Mouse (Mus musculus) E14TG2a.4 (cell line): ENCODE data around the gene Ephb3.

Experiments used
- H3K27me3 ChIP-seq: 2 replicates; pipeline ENCODE4 v1.6.1; 2014; ENCODE audit warnings: low read length, control low read depth; ENCODE audit not compliant: insufficient read depth
- H3K36me3 ChIP-seq: 2 replicates; pipeline ENCODE4 v1.6.1; 2014; ENCODE audit warnings: low read length, control low read depth; ENCODE audit not compliant: insufficient read depth
- H3K4me1 ChIP-seq: replicated peaks from 2 replicates; pipeline ENCODE4 v1.6.1; 2014; ENCODE audit warnings: low read depth, low read length, control low read depth
- H3K4me3 ChIP-seq: replicated peaks from 2 replicates; pipeline ENCODE4 v1.5.1; 2014; ENCODE audit warnings: mild to moderate bottlenecking, low read length
- H3K9me3 ChIP-seq: 2 replicates; pipeline ENCODE4 v1.6.1; 2014; ENCODE audit warnings: low read length, control low read depth
- CTCF ChIP-seq: conservative IDR thresholded peaks from 2 replicates; pipeline ENCODE4 v1.5.1; 2014; ENCODE audit warnings: low read length
- NANOG ChIP-seq: IDR thresholded peaks from 2 replicates; pipeline ENCODE4 v1.6.1; 2014; ENCODE audit warnings: borderline replicate concordance, low read length, mixed read lengths
- POU5F1 ChIP-seq: IDR thresholded peaks from 2 replicates; pipeline ENCODE4 v1.6.1; 2014; ENCODE audit warnings: low read length, borderline replicate concordance

The Ephb3 gene

GRCm38 (mm10) chr16:21224648-21225240, 20.2 kb downstream of the Ephb3 start:
- TF ChIP-seq NANOG: no peak
- TF ChIP-seq POU5F1: no peak
- TF ChIP-seq CTCF: no peak

DNA sequence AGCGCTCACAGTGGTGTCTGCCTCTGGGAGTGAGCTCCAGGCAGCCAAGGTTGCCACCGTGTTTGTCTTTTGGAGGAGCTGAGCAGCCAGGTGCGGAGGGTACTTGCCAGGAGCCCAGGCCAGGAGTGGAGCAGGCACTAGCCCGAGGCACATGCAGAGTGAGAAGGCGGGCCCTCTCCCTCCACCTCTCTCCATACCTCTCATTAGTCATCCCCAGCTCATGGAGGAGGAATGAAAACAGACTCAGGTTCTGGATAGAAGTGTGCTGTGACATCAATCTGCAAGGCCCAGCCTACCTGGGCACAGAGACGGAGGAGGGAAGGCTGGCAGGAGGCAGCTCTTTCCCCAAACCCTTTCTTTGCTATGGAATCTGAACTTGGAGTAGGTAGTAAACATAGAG, 22.1 kb downstream of the Ephb3 start:
- peaks cover 28% of the 10 kb centered on the region for H3K36me3 ChIP-seq
- no peaks in the 10 kb centered on the region for H3K9me3 ChIP-seq
- H3K27me3 ChIP-seq: peaks cover 10% of the 10 kb centered on the region
- no peak overlapping the region for H3K4me3 ChIP-seq
- peaks cover 11% of the 10 kb centered on the region for H3K4me1 ChIP-seq
- TF ChIP-seq POU5F1 (no peak), NANOG (no peak), CTCF (no peak)

More at GRCm38 (mm10) chr16:21224648-21225240, 20.2 kb downstream of the Ephb3 start:
- H3K4me1 ChIP-seq: peaks cover 29% of the 10 kb centered on the region
- H3K9me3 ChIP-seq: no peaks in the 10 kb centered on the region
- no peak overlapping the region for H3K4me3 ChIP-seq
- peaks cover 47% of the 10 kb centered on the region for H3K36me3 ChIP-seq
- peaks cover 3% of the 10 kb centered on the region for H3K27me3 ChIP-seq

DNA sequence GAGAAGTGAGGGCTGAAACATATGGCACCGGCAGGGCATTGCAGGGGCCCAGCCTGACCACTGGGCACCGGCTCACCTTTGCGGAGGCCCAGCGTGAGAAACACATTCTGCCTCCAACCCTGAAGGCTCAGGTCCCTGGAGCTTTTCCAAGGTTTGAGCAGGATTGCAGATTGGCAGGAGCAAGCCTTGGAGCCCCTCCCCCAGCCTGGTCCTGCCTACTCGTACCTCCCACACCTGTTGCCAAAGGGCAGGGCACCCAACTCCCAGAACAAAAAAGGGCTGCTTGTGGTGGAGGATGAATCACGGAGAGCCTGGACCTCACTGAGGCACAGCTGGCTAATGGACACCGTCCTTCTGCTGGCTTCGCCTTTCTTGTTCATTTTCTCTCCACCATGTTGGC, 30.6 kb downstream of the Ephb3 start:
- Histone ChIP-seq H3K27me3 (peaks cover 60% of the 10 kb centered on the region), H3K4me1 (peaks cover 12% of the 10 kb centered on the region; the same call in 1 of the 2 replicates), H3K9me3 (peaks cover 4% of the 10 kb centered on the region; the same call in 1 of the 2 replicates), H3K36me3 (no peaks in the 10 kb centered on the region), H3K4me3 (no peak overlapping the region)
- TF ChIP-seq POU5F1: no peak
- no peak for TF ChIP-seq NANOG
- no peak for TF ChIP-seq CTCF

- Histone ChIP-seq H3K27me3 (peaks cover 72% of the 10 kb centered on the region), H3K4me1 (peaks cover 24% of the 10 kb centered on the region), H3K9me3 (peaks cover 4% of the 10 kb centered on the region; the same call in 1 of the 2 replicates), H3K4me3 (no peak overlapping the region), H3K36me3 (no peaks in the 10 kb centered on the region)
- TF ChIP-seq CTCF: no peak
- no peak for TF ChIP-seq NANOG
- no peak for TF ChIP-seq POU5F1
These were observed 34.2 kb downstream of the Ephb3 start for GRCm38 (mm10) chr16:21238722-21239121.

DNA sequence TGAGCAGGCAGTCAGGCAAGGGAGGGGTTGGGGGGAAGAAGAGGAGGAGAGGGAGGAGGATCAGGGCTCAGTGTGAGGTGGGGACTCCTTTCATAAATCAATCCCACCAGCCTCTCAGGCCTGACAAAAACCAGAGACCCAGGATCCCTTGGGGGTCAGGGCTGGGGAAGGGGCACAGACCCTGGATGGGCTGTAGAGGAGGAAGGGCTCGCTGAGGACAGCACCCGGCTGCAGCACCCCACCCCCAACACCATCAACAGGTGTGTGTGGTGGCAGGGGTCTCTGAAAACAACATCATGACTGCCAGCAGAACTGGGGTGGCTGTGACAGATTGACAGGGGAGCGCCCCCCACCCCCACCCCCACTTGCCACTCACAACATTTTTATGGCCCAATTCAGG, 36.0 kb downstream of the Ephb3 start:
- Histone ChIP-seq H3K9me3 (peaks cover 6% of the 10 kb centered on the region; the same call in 1 of the 2 replicates), H3K36me3 (no peaks in the 10 kb centered on the region), H3K27me3 (peaks cover 75% of the 10 kb centered on the region), H3K4me1 (peaks cover 31% of the 10 kb centered on the region), H3K4me3 (no peak overlapping the region)
- TF ChIP-seq CTCF: no peak
- no peak for TF ChIP-seq POU5F1
- TF ChIP-seq NANOG: no peak

GRCm38 (mm10) chr16:21241030-21241429, 36.5 kb downstream of the Ephb3 start:
- Histone ChIP-seq H3K9me3 (peaks cover 7% of the 10 kb centered on the region; the same call in 1 of the 2 replicates), H3K4me1 (peaks cover 33% of the 10 kb centered on the region), H3K27me3 (peaks cover 79% of the 10 kb centered on the region), H3K36me3 (no peaks in the 10 kb centered on the region), H3K4me3 (no peak overlapping the region)
- TF ChIP-seq CTCF: no peak
- TF ChIP-seq NANOG: no peak
- TF ChIP-seq POU5F1: no peak

DNA sequence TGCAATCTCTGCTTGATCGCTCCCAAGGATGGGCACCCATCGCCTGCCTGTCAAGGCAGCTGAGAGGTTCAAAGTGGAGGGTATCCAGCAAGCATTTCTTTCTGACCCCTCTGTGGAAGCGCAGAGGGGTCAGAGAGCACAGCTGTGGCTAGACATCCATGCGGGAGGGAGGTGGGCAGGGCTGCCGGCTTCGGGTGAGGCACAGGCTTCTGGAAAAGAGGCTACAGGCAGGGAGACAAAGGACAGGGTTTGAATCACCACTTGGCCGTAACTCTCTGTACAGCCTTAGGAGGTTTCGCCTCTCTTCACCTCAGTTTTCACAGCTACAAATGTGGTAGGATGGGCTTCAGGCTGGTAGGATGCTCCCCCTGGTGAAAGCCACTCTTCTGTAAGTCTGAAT, 38.4 kb downstream of the Ephb3 start:
- Histone ChIP-seq H3K27me3 (peaks cover 94% of the 10 kb centered on the region), H3K9me3 (0 out of 2 replicates have a peak, but pooled peaks cover 2% of the 10 kb centered on the region), H3K36me3 (no peaks in the 10 kb centered on the region), H3K4me3 (no peak overlapping the region), H3K4me1 (peaks cover 50% of the 10 kb centered on the region)
- TF ChIP-seq POU5F1: no peak
- no peak for TF ChIP-seq CTCF
- no peak for TF ChIP-seq NANOG

DNA sequence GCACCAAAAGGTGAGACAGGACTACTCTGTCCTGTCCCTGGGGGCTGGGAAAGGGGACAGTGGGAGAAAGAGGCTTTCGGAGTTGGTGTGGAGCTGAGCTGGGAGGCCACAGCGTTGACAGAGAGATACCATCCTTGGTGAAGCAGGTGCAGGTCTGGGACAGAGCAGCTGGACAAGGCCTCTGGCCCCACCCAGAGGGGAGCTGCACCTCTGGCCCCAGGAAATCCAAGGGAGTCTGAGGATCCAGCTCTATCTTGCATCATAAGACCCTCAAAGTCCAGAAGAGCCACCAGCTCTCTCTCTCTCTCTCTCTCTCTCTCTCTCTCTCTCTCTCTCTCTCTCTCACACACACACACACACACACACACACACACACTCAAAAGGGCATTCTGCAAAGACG, 40.2 kb downstream of the Ephb3 start:
- Histone ChIP-seq H3K9me3 (0 out of 2 replicates have a peak, but pooled peaks cover 2% of the 10 kb centered on the region), H3K4me3 (no peak overlapping the region), H3K27me3 (peaks cover 94% of the 10 kb centered on the region), H3K4me1 (peaks cover 53% of the 10 kb centered on the region), H3K36me3 (no peaks in the 10 kb centered on the region)
- TF ChIP-seq CTCF: no peak
- TF ChIP-seq POU5F1: no peak
- TF ChIP-seq NANOG: no peak

- Histone ChIP-seq H3K4me3 (0 out of 2 replicates have a peak overlapping the region, but pooled peaks have one; percentile 17), H3K27me3 (peaks cover 94% of the 10 kb centered on the region), H3K4me1 (peaks cover 53% of the 10 kb centered on the region), H3K36me3 (no peaks in the 10 kb centered on the region), H3K9me3 (0 out of 2 replicates have a peak, but pooled peaks cover 2% of the 10 kb centered on the region)
- TF ChIP-seq NANOG (no peak), CTCF (no peak), POU5F1 (no peak)
These were observed 40.8 kb downstream of the Ephb3 start for GRCm38 (mm10) chr16:21245387-21245786.
